Mouse (Mus musculus) spleen, adult 18-20 months (tissue): Measurements from ENCODE around the gene Fbxw17.
"Not testable (repeated sequence)": the region's sequence is repeated elsewhere in the genome, so short reads cannot be mapped to it uniquely, and the experiment has no call there.

ENCODE experiments used
- DNase-seq, 2 experiments: peaks; one replicate each; pipeline ENCODE4 v3.0.0; 2022; ENCODE audit warnings: mixed read lengths in 2 of 2

Fbxw17 gene

DNA sequence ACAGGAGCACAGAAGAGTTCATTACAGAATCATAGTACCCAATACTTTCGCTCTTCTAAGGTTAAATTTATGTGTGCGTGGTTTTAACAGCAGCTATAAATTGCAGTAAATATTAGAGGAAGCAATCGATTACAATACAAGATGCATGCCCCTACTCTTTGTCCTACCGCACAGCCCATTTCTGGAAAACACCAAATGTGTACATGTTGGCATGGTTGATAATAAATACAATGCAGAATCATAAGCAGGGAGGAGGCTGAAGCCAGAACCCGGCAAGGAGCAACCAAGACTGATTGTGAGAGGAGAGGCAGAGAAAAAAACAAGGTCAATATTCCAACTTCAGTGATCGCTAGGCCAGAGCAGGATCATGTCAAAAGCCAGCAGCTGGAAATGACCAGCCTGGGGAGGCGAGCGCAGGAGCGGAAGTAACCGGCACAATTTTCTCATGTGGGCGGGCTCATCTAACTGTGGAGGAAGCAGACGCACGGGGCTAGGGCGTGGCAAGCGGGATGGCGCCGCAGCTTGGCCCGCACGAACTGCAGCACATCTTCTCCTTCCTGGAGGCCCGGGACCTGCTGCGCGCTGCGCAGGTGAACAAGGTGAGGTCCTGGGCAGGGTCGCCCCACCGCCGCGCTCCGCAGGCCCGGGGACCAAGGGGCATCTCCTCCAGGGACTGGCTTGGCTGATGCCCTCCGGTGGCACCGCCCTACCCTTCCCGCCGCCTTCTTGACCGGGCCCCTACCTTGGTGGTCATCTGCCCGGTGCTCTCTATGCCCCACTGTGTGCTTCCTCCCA, at the start of gene Fbxw17:
TSS of gene Fbxw17 (plus strand) at position 476 of the 795 bp plus-strand sequence.
- DNase-seq = peak; percentile 40 to 63

DNA sequence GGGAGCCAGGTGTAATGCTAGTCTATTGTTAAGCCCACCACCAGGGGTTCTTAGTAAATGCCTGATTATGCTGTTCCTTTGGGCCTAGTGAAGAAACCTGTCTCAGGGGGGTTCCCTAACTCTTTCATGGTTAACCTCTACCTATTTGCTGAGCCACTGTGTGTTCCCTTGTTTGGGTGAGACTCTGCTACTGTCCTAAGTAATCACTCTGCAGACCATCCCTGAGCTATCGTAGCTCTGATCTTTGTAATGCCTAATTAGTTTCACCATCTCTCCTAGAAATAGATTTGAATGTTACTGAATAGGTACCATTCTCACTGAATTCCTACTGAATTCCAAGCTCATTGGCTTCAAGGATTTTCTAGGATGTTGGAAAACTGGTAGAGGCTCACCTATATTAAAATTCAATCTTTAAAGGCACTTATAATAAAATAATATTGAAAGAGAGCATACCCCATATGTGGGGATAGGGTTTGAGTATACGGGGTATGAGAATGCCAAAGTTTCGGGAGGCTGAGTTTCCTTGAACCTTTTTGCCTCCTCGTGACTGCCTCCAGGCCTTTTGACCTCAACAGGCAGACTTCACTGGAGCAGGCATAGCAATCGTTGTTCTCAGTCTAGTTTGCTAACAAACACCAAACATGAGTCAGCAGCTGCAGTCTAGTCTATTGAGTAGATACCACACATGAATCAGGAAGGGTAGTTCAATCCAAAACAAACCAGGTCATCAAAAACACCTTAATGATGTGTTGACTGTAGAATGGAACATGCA, 44.5 kb upstream of the Fbxw17 start:
- not testable (repeated sequence) for DNase-seq

DNA sequence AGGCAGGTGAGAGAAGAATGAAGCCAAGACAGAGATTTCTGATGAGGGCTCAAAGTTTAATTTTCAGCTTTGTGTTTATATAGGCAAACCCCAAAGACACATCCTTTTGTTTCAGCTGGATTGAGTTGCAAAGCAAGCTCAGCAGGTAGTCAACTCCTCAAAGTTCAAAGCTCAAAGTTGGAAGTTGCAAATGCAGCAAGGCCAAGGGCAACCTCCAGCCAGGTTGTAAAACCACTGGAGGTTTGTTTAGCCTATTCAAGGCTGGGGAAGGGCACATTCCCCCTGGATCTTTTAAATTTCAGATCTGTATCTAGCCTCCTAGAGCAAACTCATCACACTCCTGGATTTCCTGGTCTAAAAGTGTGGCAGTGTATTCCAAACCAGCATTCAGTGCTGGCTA, 28.5 kb upstream of the Fbxw17 start:
- not testable (repeated sequence) for DNase-seq

DNA sequence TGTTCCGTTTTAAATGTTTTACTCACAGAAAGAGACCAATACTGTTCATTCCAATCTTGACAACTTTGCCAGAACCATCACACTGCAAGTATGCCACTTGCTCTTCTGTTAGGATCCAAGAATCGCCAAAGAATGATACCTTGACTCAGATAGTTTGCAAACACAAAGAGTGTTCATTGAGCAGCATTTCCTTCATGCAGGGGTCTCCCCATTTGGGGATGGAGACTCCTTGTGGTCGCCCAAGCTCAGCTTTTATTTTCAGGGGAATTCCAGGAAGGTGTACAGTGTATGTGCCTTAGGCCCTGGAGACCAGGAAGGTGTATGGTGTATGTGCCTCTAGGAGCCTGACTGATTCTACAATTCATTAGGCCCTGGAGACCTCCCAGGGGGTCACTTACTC, 757 bp downstream of the Fbxw17 start:
- no peak for DNase-seq

DNA sequence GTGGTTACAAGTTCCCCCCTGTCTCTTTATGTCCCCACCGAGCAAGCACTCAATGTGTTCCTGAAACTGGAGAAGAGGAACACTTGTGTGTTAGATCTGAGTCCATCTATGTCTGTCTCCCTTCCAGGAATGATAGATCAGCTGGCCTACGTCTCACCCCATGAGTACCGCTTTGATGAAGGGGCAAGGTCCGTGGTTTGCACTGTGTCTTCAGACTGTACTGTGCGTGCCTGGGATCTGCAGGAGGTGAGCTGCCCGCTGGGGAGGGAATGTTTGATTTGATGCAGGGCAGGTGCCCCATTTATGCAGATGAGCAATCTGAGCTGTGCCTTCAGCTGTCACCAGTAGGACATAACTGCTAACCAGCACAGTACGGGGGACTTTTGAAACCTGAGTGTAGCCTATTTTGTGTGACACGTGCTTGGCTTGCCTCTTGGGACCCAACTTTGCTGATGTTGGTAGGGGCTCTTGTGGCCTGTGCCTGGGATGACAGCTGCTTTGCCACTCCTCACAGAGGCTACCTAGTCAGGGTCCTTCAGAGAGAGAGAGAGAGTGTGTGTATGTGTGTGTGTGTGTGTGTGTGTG, 6.1 kb downstream of the Fbxw17 start:
- no peak for DNase-seq

DNA sequence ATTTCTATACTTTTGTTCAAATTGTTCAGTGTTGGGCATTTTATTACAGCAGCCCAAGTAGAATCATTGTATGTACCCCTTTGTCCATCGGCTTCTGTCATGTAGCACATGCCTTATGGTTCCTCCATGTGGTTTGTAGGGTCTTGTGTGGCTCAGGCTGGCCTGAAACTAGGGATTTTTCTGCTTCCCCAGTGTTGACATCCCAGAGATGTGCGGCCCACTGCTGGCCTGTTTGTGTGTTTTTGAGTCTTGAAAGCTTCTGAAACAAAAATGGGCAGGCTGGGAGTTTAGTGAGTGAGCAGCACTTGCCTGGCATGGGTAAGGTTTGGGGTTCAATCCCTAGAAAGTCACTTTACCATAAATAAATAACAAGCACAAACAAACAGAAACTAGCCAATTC, 6.9 kb downstream of the Fbxw17 start:
- no peak for DNase-seq

DNA sequence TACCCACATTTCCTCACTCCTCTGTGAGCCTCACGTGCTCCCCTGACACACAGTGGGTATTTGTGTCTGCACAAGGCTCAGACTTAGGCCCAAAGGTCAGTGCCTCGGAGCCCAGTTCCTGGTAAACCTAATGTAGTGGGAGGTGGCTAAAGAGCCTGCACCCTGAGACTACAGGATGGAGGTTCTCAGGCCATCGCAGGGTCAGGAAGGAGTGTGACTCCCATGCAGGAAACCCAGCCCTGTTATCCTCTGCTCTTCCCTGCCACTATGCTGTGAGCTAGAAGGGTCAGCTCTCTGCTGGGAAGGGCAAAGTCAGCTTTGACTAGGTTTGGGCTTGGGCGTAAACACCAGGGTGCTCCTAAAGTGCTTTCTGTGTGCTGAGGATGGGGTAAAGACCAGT, 9.0 kb downstream of the Fbxw17 start:
- DNase-seq = no peak

DNA sequence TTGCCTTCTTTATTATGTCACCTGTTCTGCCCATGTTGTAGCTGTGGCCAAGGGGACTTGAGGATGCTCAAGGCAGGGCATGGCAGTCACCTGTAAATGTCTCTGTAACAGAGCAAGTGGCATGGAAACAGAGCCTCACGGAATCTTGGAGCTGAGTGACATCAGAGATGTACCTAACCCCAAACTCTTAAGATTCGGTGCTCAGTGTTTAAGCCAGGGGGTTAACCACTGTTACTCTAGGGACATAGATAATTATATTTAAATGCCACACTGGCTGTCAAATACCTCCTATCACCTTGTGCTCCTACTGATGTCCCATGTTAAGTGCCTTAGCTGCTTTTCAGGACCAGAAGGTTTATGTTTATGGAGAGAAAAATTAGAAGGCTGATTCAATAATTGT, 26.1 kb downstream of the Fbxw17 start, which contains the start of gene Gm47429:
TSS of gene Gm47429 (minus strand) at position 101 of the 400 bp plus-strand sequence.
- no peak for DNase-seq

DNA sequence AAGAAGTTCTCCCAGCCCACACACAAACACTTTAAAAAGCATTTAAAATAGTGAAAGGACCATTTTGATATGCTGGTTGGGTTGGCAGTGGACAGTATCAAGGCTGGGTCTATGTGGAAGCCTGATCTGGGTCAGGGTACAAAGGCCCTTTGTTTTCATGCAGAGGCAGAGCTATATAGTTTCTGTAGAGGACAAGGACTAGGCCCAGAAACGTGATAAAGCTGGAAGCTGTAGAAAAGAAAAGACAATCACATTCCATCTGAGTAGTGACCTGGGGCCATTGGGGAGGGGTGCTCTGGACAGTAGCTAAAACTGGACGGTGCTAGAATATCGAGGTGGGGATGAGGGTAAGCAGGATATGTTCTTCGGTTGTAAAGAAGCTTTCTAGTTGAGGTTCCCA, 27.6 kb downstream of the Fbxw17 start:
- no peak for DNase-seq

DNA sequence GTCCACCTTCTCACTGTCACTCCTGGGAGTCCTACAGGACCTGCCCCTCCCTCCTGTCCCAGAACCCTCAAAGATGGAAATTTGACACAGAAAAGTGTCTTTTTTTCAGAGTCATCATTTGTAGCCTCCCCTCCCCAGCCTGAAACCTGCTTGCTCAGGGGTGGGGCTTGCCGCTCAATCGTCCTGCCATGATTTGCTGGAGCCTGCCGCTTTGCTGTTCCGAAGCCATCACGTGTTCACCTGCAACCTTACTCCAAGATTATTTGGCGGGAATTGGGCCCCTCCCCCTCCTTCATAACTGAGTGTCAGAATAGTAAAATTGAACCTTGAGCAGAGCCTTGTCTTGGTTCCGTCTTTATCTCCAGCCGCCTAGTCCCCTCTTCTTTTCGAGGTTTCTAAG, 34.6 kb downstream of the Fbxw17 start:
- DNase-seq = not testable (repeated sequence)

DNA sequence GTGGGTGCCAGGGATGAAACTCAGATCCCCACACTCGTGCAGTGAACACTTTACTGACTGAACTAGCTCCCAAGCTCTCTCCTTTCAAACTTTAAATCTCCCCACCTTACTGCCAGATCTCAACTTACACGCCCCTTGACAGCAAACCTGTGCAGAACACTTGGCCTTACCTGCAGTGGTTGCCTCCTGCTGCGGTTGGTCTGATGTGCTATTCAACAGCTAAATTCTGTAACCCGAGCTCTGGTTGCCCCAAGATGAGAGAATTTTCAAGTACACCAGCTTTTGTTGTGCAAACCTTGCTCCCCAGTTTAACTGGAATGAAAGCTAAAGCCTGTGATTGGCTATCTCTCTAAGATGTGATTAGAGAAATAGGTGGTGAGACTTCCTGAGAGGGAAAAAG, 35.8 kb downstream of the Fbxw17 start:
- no peak for DNase-seq

DNA sequence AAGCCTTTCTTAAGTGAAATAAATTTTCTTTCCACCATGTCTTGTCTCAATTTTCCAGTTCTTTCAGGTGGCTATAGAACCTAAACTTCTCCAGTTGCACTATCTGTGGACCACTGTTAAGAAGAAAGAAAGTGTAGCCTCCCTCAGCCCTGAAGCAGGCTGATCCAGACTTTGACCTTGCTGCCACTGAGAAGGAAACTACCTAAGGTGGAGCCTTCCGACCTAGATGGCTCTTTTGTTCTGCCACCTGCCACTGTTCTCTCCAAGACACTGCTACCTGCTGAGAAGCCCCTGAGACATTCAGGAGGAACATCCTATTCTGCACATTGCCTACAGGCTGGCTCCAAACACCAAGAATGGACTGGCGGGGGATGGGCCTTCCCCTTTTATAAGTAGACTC, 42.8 kb downstream of the Fbxw17 start:
- DNase-seq = not testable (repeated sequence)

DNA sequence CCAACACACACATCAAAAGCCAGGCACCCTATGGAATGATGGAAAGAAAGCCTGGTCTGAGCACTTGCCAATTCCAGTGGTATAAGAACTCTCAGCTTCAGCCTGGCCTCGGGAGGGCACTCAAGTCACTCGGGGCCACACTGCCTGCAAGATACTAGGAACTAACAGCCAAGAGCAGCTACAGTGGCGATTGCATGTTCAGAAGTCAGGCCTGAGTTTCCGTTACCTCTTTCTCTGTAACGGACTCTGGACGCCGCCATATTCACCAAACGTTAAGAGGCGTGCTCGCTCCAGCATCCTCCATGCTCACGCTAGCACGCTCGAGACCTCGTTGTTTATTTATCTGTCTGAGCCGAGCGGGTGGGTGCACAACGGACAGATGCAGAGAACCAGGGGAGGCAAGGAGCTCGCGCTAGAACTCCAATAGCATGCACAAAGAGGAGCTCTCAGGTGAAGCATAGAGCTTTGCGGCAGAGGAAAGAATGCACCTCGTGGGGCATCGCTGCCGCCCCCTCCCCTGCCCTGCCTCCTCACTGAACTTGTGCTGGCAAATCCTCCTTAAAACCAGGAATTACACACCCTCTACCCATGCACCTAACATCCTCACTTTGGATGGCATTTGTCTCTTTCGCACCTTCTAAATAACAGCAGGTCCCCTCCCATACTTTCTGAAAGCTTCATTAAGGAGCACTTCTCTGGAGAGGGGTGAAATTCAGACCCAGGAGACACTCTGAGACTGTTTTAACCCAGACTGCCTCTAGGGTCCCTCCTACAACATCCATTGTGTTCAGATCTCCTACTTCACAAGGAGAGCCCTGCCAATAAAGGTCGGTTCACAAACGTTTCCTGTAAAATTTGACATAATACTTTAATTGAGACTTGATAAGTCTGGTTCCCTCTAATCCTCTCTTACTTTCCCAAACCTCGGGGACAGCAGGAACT, 47.2 kb downstream of the Fbxw17 start:
- DNase-seq = no peak

DNA sequence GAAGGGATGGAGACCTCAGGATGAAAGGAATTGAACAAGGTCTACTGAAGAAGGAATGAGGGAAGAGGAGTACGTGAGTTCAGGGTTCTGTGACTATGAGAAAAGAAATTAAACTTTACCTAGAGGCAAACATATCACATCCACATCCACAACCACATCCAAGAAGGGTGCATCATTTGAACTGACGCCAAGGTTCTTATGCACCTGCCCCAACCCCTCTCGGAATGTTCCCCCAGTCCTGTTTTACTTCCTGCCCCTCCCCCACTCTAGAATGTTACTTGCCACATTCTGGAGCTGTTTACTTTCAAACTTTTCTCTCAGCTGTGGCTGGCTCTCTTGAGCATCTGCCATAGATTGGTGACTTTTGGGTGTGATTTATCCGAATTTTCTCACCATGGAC, 49.3 kb downstream of the Fbxw17 start, which contains the start of gene Nutm2:
TSS of gene Nutm2 (plus strand) at position 301 of the 400 bp plus-strand sequence.
- DNase-seq = no peak
